Mouse (Mus musculus) embryonic fibroblast, embryonic 13.5 days (primary cell): ENCODE results near the gene Shroom3. TPM values are rescaled to one million over a fixed set of nuclear protein-coding genes. Genes with fewer than 3 reads are reported as not detected.
A peak's percentile ranks its signal among the peaks of the same experiment; 100 is the strongest.

ENCODE experiments used
- H3K27ac ChIP-seq: 2 replicates; pipeline ENCODE4 v1.5.1; 2012; ENCODE audit warnings: low read length, control low read depth, inconsistent platforms; ENCODE audit not compliant: insufficient read depth
- H3K4me1 ChIP-seq: 2 replicates; pipeline ENCODE4 v1.6.1; 2011; ENCODE audit warnings: low read length; ENCODE audit not compliant: control insufficient read depth, insufficient read depth
- H3K4me3 ChIP-seq: 2 replicates; pipeline ENCODE4 v1.5.1; 2011; ENCODE audit warnings: mild to moderate bottlenecking, control low read depth, low read length; ENCODE audit not compliant: insufficient read depth
- CTCF ChIP-seq: IDR thresholded peaks from 2 replicates; pipeline ENCODE4 v1.5.1; 2011; ENCODE audit warnings: mild to moderate bottlenecking, control low read depth, low read length, moderate library complexity, borderline replicate concordance; ENCODE audit not compliant: insufficient read depth
- POLR2A ChIP-seq: IDR thresholded peaks from 2 replicates; pipeline ENCODE4 v1.6.1; 2011; ENCODE audit warnings: low read depth, mild to moderate bottlenecking, control low read depth, low read length, moderate library complexity
- polyA plus RNA-seq: library from polyadenylated mRNA; stranded (reverse); fragments of >200 nt; gene quantifications from 2 replicates; pipeline ENCODE4 v1.2.4, GENCODE M21; 2011; ENCODE audit warnings: low read depth; ENCODE audit not compliant: missing spikeins, insufficient read length

Shroom3 gene
- polyA plus RNA-seq, 1 experiment = 1.2 TPM

- H3K4me1 ChIP-seq = peaks cover 6% of the 10 kb centered on the region
- H3K27ac ChIP-seq = peak overlapping the region; percentile 27; the same call in 1 of the 2 replicates
- no peak overlapping the region for H3K4me3 ChIP-seq
- TF ChIP-seq POLR2A = no peak
- no peak for TF ChIP-seq CTCF
Measured at GRCm38 (mm10) chr5:92987891-92988768, 304.9 kb downstream of the Shroom3 start.

GRCm38 (mm10) chr5:92988769-92989356, 305.6 kb downstream of the Shroom3 start:
- H3K4me1 ChIP-seq = peaks cover 6% of the 10 kb centered on the region
- no peak overlapping the region for H3K4me3 ChIP-seq
- 0 out of 2 replicates have a peak overlapping the region, but pooled peaks have one; percentile 2 for H3K27ac ChIP-seq
- TF ChIP-seq CTCF = no peak
- no peak for TF ChIP-seq POLR2A

- H3K4me3 ChIP-seq = no peak overlapping the region
- H3K27ac ChIP-seq = no peak overlapping the region
- TF ChIP-seq CTCF (no peak), POLR2A (no peak)
- peaks cover 3% of the 10 kb centered on the region; the same call in 1 of the 2 replicates for H3K4me1 ChIP-seq
Measured at GRCm38 (mm10) chr5:92992106-92992505, 308.9 kb downstream of the Shroom3 start.

GRCm38 (mm10) chr5:92994309-92994708, 311.1 kb downstream of the Shroom3 start:
- Histone ChIP-seq H3K4me3 (no peak overlapping the region), H3K4me1 (peaks cover 17% of the 10 kb centered on the region), H3K27ac (no peak overlapping the region)
- TF ChIP-seq POLR2A (no peak), CTCF (no peak)

GRCm38 (mm10) chr5:92994861-92995260, 311.6 kb downstream of the Shroom3 start:
- Histone ChIP-seq H3K4me1 (peaks cover 17% of the 10 kb centered on the region), H3K27ac (no peak overlapping the region), H3K4me3 (no peak overlapping the region)
- TF ChIP-seq CTCF (no peak), POLR2A (no peak)

- Histone ChIP-seq H3K4me1 (peaks cover 25% of the 10 kb centered on the region), H3K27ac (peak overlapping the region; percentile 20), H3K4me3 (no peak overlapping the region)
- TF ChIP-seq POLR2A = peak; percentile 11; the same call in 1 of the 2 replicates
- no peak for TF ChIP-seq CTCF
Measured at GRCm38 (mm10) chr5:92997428-92998120, 314.3 kb downstream of the Shroom3 start.

- peaks cover 25% of the 10 kb centered on the region for H3K4me1 ChIP-seq
- TF ChIP-seq POLR2A (no peak), CTCF (no peak)
- H3K27ac ChIP-seq = peak overlapping the region; percentile 20
- no peak overlapping the region for H3K4me3 ChIP-seq
Measured at GRCm38 (mm10) chr5:92998494-92999016, 315.3 kb downstream of the Shroom3 start.

GRCm38 (mm10) chr5:93000060-93000459, 316.8 kb downstream of the Shroom3 start:
- TF ChIP-seq CTCF (no peak), POLR2A (no peak)
- Histone ChIP-seq H3K4me3 (no peak overlapping the region), H3K4me1 (peaks cover 25% of the 10 kb centered on the region), H3K27ac (peak overlapping the region; percentile 62; the same call in 1 of the 2 replicates)
